Mouse (Mus musculus) cerebellum, adult 2 months (tissue): ENCODE data around the gene Fam69b.

ENCODE experiments used
- CTCF ChIP-seq: fragments of 200-500 bp; IDR thresholded peaks from 2 replicates; pipeline ENCODE4 v1.5.1; 2011; ENCODE audit warnings: low read depth, mild to moderate bottlenecking, control low read depth, low read length, moderate library complexity, borderline replicate concordance; ENCODE audit not compliant: insufficient read depth
- POLR2A ChIP-seq: fragments of 200-500 bp; IDR thresholded peaks from 2 replicates; pipeline ENCODE4 v1.6.1; 2011; ENCODE audit warnings: low read length, control low read depth, borderline replicate concordance; ENCODE audit not compliant: insufficient read depth

GRCm38 (mm10) chr2:26588573-26588972, 39.7 kb upstream of the Fam69b start:
- TF ChIP-seq CTCF = no peak
- no peak for TF ChIP-seq POLR2A
